Mouse (Mus musculus) MEL-GATA-1-ER (cell line): ENCODE measurements around the gene E2f8.

Experiments used
- DNase-seq: peaks from one replicate; pipeline ENCODE4 v3.0.0-alpha.2; 2012; ENCODE audit warnings: low read depth; ENCODE audit errors: extremely low read depth

E2f8 gene

GRCm38 (mm10) chr7:48891029-48891428 lies 9.6 kb upstream of the E2f8 start:
- DNase-seq, result no peak

- no peak for DNase-seq
Observed at GRCm38 (mm10) chr7:48888751-48889150, 7.4 kb upstream of the E2f8 start.

GRCm38 (mm10) chr7:48887973-48888372 lies 6.6 kb upstream of the E2f8 start:
- no peak for DNase-seq

GRCm38 (mm10) chr7:48884266-48884611 lies 2.8 kb upstream of the E2f8 start:
- no peak for DNase-seq

- DNase-seq, result no peak
Observed at GRCm38 (mm10) chr7:48883525-48884265, 2.3 kb upstream of the E2f8 start.

- peak; percentile 86 for DNase-seq
Observed at GRCm38 (mm10) chr7:48881971-48882609, 694 bp upstream of the E2f8 start.

- DNase-seq, result peak; percentile 90
Observed at GRCm38 (mm10) chr7:48880591-48881481, 560 bp downstream of the E2f8 start.

- no peak for DNase-seq
Observed at GRCm38 (mm10) chr7:48879574-48879973, 1.8 kb downstream of the E2f8 start.

GRCm38 (mm10) chr7:48877786-48878390 lies 3.5 kb downstream of the E2f8 start:
- DNase-seq, result no peak

- no peak for DNase-seq
Observed at GRCm38 (mm10) chr7:48876526-48876925, 4.9 kb downstream of the E2f8 start.

- no peak for DNase-seq
Observed at GRCm38 (mm10) chr7:48875096-48875495, 6.3 kb downstream of the E2f8 start.

GRCm38 (mm10) chr7:48871292-48871691 lies 10.1 kb downstream of the E2f8 start:
- DNase-seq, result no peak

GRCm38 (mm10) chr7:48870579-48871180 lies 10.7 kb downstream of the E2f8 start:
- no peak for DNase-seq

GRCm38 (mm10) chr7:48870144-48870543 lies 11.3 kb downstream of the E2f8 start:
- no peak for DNase-seq

GRCm38 (mm10) chr7:48867576-48867975 lies 13.8 kb downstream of the E2f8 start:
- DNase-seq, result no peak

- DNase-seq, result peak; percentile 68
Observed at GRCm38 (mm10) chr7:48864671-48865458, 16.5 kb downstream of the E2f8 start.

- no peak for DNase-seq
Observed at GRCm38 (mm10) chr7:48864199-48864598, 17.2 kb downstream of the E2f8 start.

GRCm38 (mm10) chr7:48861796-48862195 lies 19.6 kb downstream of the E2f8 start:
- DNase-seq, result no peak

- DNase-seq, result no peak
Observed at GRCm38 (mm10) chr7:48860948-48861347, 20.4 kb downstream of the E2f8 start.

GRCm38 (mm10) chr7:48859362-48859761 lies 22.0 kb downstream of the E2f8 start:
- DNase-seq, result peak; percentile 62
